Mouse (Mus musculus): ENCODE measurements around the gene Rita1.

DNA sequence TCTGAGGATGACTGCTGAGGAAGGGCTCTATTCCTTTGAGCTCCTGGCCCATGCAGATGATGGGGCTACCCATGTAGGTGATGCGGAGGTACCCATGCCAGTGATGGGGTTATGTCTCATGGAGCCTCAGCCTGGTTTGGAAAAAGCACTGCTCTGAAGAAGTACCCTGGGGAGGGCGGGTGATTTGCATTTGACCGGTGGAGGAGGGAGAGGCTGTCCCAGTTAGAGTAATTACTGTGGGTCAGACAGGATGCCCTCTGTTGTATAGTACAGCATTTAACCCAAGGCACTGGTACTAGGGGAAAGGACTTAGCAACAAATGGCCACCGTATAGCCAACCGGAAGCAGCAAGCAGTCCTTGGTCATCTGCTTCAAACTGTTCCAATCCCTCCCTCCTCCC, 22.5 kb upstream of the Rita1 start:
- TF ChIP-seq CTCF (IDR thresholded peaks at IDR 0.05; ENCODE audit: control insufficient read depth, insufficient read depth, insufficient replicate concordance, low read depth, low read length), result no peak
- no peak for TF ChIP-seq POLR2A (IDR thresholded peaks at IDR 0.05; ENCODE audit: control insufficient read depth, low read depth, low read length)

All from testis, adult 2 months (tissue).